Mouse (Mus musculus) C2C12 (cell line): ENCODE results near the gene B4galt5. TPM values are rescaled to one million over a fixed set of nuclear protein-coding genes. Genes with fewer than 3 reads are reported as not detected.

Experiments
- H3K27me3 ChIP-seq: one replicate; pipeline ENCODE4 v1.6.1; 2011; ENCODE audit not compliant: control insufficient read depth, insufficient read depth, insufficient read length
- H3K36me3 ChIP-seq: one replicate; pipeline ENCODE4 v1.6.1; 2011; ENCODE audit not compliant: control insufficient read depth, insufficient read depth
- H3K4me3 ChIP-seq: one replicate; pipeline ENCODE4 v1.5.1; 2011; ENCODE audit warnings: mild to moderate bottlenecking, control low read depth; ENCODE audit not compliant: poor library complexity, insufficient read depth, severe bottlenecking
- H3K79me2 ChIP-seq: one replicate; pipeline ENCODE4 v1.6.1; 2011; ENCODE audit not compliant: control insufficient read depth, insufficient read depth
- H3K79me3 ChIP-seq: one replicate; pipeline ENCODE4 v1.6.1; 2011; ENCODE audit warnings: low read depth, control low read depth
- H3ac ChIP-seq: one replicate; pipeline ENCODE3; 2011; ENCODE audit warnings: low read depth; ENCODE audit not compliant: control insufficient read depth, insufficient read length
- CEBPB ChIP-seq: IDR thresholded peaks from one replicate; pipeline ENCODE4 v1.6.1; 2011; ENCODE audit warnings: low read depth, mild to moderate bottlenecking, control low read depth, moderate library complexity
- CTCF ChIP-seq: IDR thresholded peaks from one replicate; pipeline ENCODE4 v1.5.1; 2011; ENCODE audit not compliant: control insufficient read depth, insufficient read depth, insufficient read length
- FOSL1 ChIP-seq: IDR thresholded peaks from one replicate; pipeline ENCODE4 v1.8.0; 2011; ENCODE audit warnings: mild to moderate bottlenecking, low read length; ENCODE audit not compliant: poor library complexity, insufficient read depth, severe bottlenecking
- MAX ChIP-seq: IDR thresholded peaks from one replicate; pipeline ENCODE4 v1.6.1; 2011; ENCODE audit warnings: mild to moderate bottlenecking, control low read depth
- MYOD1 ChIP-seq: IDR thresholded peaks from one replicate; pipeline ENCODE4 v1.6.1; 2011; ENCODE audit warnings: low read depth; ENCODE audit not compliant: control insufficient read depth, insufficient read length
- MYOG ChIP-seq: IDR thresholded peaks from one replicate; pipeline ENCODE4 v1.6.1; 2011; ENCODE audit not compliant: control insufficient read depth, insufficient read length; ENCODE audit errors: extremely low read depth
- USF1 ChIP-seq: IDR thresholded peaks from one replicate; pipeline ENCODE4 v1.6.1; 2011; ENCODE audit warnings: low read depth, mild to moderate bottlenecking, control low read depth, moderate library complexity
- polyA plus RNA-seq: library from polyadenylated mRNA; unstranded; fragments of >200 nt; fragmentation: generic; extraction: Trizol; gene quantifications from one replicate; pipeline ENCODE4 v1.2.1, GENCODE M21; 2012; ENCODE audit warnings: missing spikeins

B4galt5 gene
- polyA plus RNA-seq, 1 experiment: 56.6 TPM

DNA sequence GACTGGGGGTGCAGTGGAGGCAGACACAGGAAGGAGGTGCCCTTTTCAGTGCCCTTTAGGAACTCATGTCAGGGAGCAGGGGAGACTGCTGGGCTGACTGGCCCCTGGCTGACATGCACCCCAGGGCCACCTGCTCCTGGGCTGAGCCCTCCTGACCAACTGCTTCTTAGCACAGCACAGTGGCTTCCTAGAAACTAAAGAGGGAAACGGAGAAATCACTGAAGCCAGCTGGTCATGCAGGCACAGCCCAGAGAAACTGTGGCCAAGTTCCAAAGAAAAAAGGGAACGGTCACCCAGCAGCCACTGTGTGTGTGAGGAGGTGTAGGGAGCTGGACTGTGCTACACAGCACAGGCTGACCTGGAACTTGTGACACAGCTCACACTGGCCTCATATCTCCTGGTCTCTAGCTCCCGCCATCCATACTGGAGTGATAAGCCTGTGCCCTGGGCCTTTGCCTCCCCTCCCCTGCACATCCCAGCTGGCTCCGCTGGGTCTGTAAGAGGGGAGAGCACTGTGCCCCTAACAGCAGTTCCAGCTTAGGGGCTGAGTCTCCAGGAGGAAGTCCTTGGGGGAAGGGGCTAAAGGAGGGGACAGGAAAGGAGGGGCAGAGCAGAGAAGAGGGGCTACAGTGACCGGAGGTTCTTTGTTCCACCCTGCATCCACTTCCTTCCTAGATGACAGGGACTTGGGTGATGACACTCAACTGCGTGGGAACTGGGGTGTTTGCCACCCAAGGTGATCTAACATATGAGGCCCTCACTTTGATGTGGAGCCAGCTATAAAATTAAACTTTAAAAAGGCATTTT is 48.9 kb downstream of the B4galt5 start:
- H3K79me2 ChIP-seq: no peaks in the 10 kb centered on the region
- H3K36me3 ChIP-seq: peaks cover 38% of the 10 kb centered on the region
- H3K79me3 ChIP-seq: no peaks in the 10 kb centered on the region
- no peak overlapping the region for H3K4me3 ChIP-seq
- no peak overlapping the region for H3ac ChIP-seq
- TF ChIP-seq MAX (no peak), CTCF (no peak), USF1 (no peak), FOSL1 (no peak), MYOD1 (no peak), CEBPB (no peak), MYOG (no peak)
- no peaks in the 10 kb centered on the region for H3K27me3 ChIP-seq

GRCm38 (mm10) chr2:167298729-167299705 is 50.0 kb downstream of the B4galt5 start:
- Histone ChIP-seq H3K79me2 (no peaks in the 10 kb centered on the region), H3K36me3 (peaks cover 35% of the 10 kb centered on the region), H3ac (no peak overlapping the region), H3K27me3 (no peaks in the 10 kb centered on the region), H3K4me3 (no peak overlapping the region), H3K79me3 (no peaks in the 10 kb centered on the region)
- TF ChIP-seq MYOD1 (no peak), MYOG (no peak), CEBPB (no peak), MAX (no peak), FOSL1 (no peak), CTCF (no peak), USF1 (no peak)

GRCm38 (mm10) chr2:167297985-167298384 is 51.0 kb downstream of the B4galt5 start:
- Histone ChIP-seq H3K79me3 (no peaks in the 10 kb centered on the region), H3K27me3 (no peaks in the 10 kb centered on the region), H3K4me3 (no peak overlapping the region), H3K79me2 (no peaks in the 10 kb centered on the region), H3ac (no peak overlapping the region), H3K36me3 (peaks cover 27% of the 10 kb centered on the region)
- TF ChIP-seq USF1 (no peak), MYOG (no peak), MYOD1 (no peak), CEBPB (no peak), FOSL1 (no peak), MAX (no peak), CTCF (no peak)

- Histone ChIP-seq H3ac (no peak overlapping the region), H3K36me3 (peaks cover 14% of the 10 kb centered on the region), H3K27me3 (no peaks in the 10 kb centered on the region), H3K4me3 (no peak overlapping the region), H3K79me2 (no peaks in the 10 kb centered on the region), H3K79me3 (no peaks in the 10 kb centered on the region)
- TF ChIP-seq MYOG: no peak
- TF ChIP-seq MYOD1: no peak
- TF ChIP-seq CEBPB: no peak
These were observed 54.1 kb downstream of the B4galt5 start for GRCm38 (mm10) chr2:167294926-167295325.

GRCm38 (mm10) chr2:167294216-167294615 is 54.8 kb downstream of the B4galt5 start:
- H3K4me3 ChIP-seq: no peak overlapping the region
- peaks cover 6% of the 10 kb centered on the region for H3K36me3 ChIP-seq
- H3K79me2 ChIP-seq: no peaks in the 10 kb centered on the region
- H3ac ChIP-seq: no peak overlapping the region
- H3K79me3 ChIP-seq: no peaks in the 10 kb centered on the region
- H3K27me3 ChIP-seq: no peaks in the 10 kb centered on the region
- TF ChIP-seq MYOG: no peak
